Mouse (Mus musculus) MEL (cell line): Measurements from ENCODE around the gene Jdp2. TPM values are rescaled to one million over a fixed set of nuclear protein-coding genes. Genes with fewer than 3 reads are reported as not detected.

Experiments used
- DNase-seq: peaks from one replicate; pipeline ENCODE4 v3.0.0; 2011; ENCODE audit warnings: low read depth, low spot score
- H3K27ac ChIP-seq: 2 replicates; pipeline ENCODE4 v1.5.1; 2012; ENCODE audit warnings: low read depth, mild to moderate bottlenecking, control low read depth, low read length, moderate library complexity; ENCODE audit not compliant: control insufficient read depth
- H3K27me3 ChIP-seq, 2 experiments: fragments of 150-350 bp in 1 of 2; sonication (generic) in 1 of 2; 2 replicates each; pipeline ENCODE4 v1.6.1; 2012; ENCODE audit warnings: low read length in 2 of 2, mild to moderate bottlenecking in 2 of 2, improper control_type of control experiment in 1 of 2, moderate library complexity in 1 of 2; ENCODE audit not compliant: insufficient read depth in 2 of 2, control insufficient read depth in 1 of 2
- H3K36me3 ChIP-seq, 2 experiments: 2 replicates each; pipeline ENCODE4 v1.6.1; 2012 to 2014; ENCODE audit warnings: low read length in 2 of 2, improper control_type of control experiment in 1 of 2, inconsistent platforms in 1 of 2, mild to moderate bottlenecking in 1 of 2; ENCODE audit not compliant: insufficient read depth in 2 of 2, control insufficient read depth in 1 of 2
- H3K4me1 ChIP-seq, 2 experiments: fragments of 150-350 bp in 1 of 2; sonication (generic) in 1 of 2; 2 replicates each; pipeline ENCODE4 v1.6.1; 2012; ENCODE audit warnings: low read length in 2 of 2, improper control_type of control experiment in 1 of 2, mild to moderate bottlenecking in 1 of 2; ENCODE audit not compliant: insufficient read depth in 2 of 2, control insufficient read depth in 1 of 2
- H3K4me3 ChIP-seq, 2 experiments: fragments of 150-350 bp in 1 of 2; sonication (generic) in 1 of 2; 2 replicates each; pipeline ENCODE4 v1.5.1; 2012; ENCODE audit warnings: low read depth in 2 of 2, low read length in 2 of 2, mild to moderate bottlenecking in 2 of 2, moderate library complexity in 2 of 2, control low read depth in 1 of 2, improper control_type of control experiment in 1 of 2; ENCODE audit not compliant: control insufficient read depth in 1 of 2, insufficient read depth in 1 of 2
- H3K79me2 ChIP-seq: 2 replicates; pipeline ENCODE4 v1.6.1; 2012; ENCODE audit warnings: mild to moderate bottlenecking, low read length, moderate library complexity; ENCODE audit not compliant: control insufficient read depth, poor library complexity, insufficient read depth
- H3K9ac ChIP-seq: 2 replicates; pipeline ENCODE4 v1.6.1; 2012; ENCODE audit warnings: low read depth, mild to moderate bottlenecking, control low read depth, low read length, moderate library complexity; ENCODE audit not compliant: control insufficient read depth, poor library complexity, severe bottlenecking
- H3K9me3 ChIP-seq: fragments of 150-350 bp; sonication (generic); replicated peaks from 2 replicates; pipeline ENCODE4 v1.6.1; 2012; ENCODE audit warnings: mild to moderate bottlenecking, low read length, improper control_type of control experiment, moderate library complexity; ENCODE audit not compliant: insufficient read depth
- E2F4 ChIP-seq: IDR thresholded peaks from 2 replicates; pipeline ENCODE4 v1.6.1; 2011; ENCODE audit warnings: low read depth, low read length, improper control_type of control experiment, borderline replicate concordance
- ETS1 ChIP-seq: IDR thresholded peaks from 2 replicates; pipeline ENCODE4 v1.6.1; 2012; ENCODE audit warnings: low read depth, mild to moderate bottlenecking, inconsistent platforms, low read length, improper control_type of control experiment, moderate library complexity
- GATA1 ChIP-seq: IDR thresholded peaks from 2 replicates; pipeline ENCODE4 v1.6.1; 2011; ENCODE audit warnings: low read depth, low read length, improper control_type of control experiment
- HCFC1 ChIP-seq: IDR thresholded peaks from 2 replicates; pipeline ENCODE4 v1.6.1; 2012; ENCODE audit warnings: low read depth, mild to moderate bottlenecking, inconsistent platforms, low read length, improper control_type of control experiment, moderate library complexity
- KAT2A ChIP-seq: conservative IDR thresholded peaks from 2 replicates; pipeline ENCODE4 v1.6.1; 2012; ENCODE audit warnings: low read depth, low read length, improper control_type of control experiment, inconsistent platforms
- MAX ChIP-seq: IDR thresholded peaks from 2 replicates; pipeline ENCODE4 v1.6.1; 2011; ENCODE audit warnings: low read length, improper control_type of control experiment
- MAZ ChIP-seq: IDR thresholded peaks from 2 replicates; pipeline ENCODE4 v1.6.1; 2012; ENCODE audit warnings: low read depth, mild to moderate bottlenecking, inconsistent platforms, low read length, improper control_type of control experiment
- MEF2A ChIP-seq: IDR thresholded peaks from 2 replicates; pipeline ENCODE4 v1.6.1; 2014; ENCODE audit warnings: low read depth, mild to moderate bottlenecking, inconsistent platforms, low read length, improper control_type of control experiment; ENCODE audit not compliant: poor library complexity, insufficient replicate concordance, severe bottlenecking; ENCODE audit errors: extremely low read depth
- NELFE ChIP-seq: IDR thresholded peaks from 2 replicates; pipeline ENCODE4 v1.6.1; 2011; ENCODE audit warnings: low read depth, low read length, improper control_type of control experiment
- POLR2A ChIP-seq, 2 experiments: IDR thresholded peaks; 2 replicates each; pipeline ENCODE4 v1.6.1; 2011 to 2012; ENCODE audit warnings: low read length in 2 of 2, mild to moderate bottlenecking in 2 of 2, control low read depth in 1 of 2, improper control_type of control experiment in 1 of 2, low read depth in 1 of 2, moderate library complexity in 1 of 2; ENCODE audit not compliant: control insufficient read depth in 1 of 2, insufficient read depth in 1 of 2, poor library complexity in 1 of 2
- POLR2AphosphoS5 ChIP-seq: IDR thresholded peaks from 2 replicates; pipeline ENCODE4 v1.6.1; 2012; ENCODE audit warnings: low read depth, borderline replicate concordance, mild to moderate bottlenecking, inconsistent platforms, low read length, moderate library complexity, mixed read lengths
- RAD21 ChIP-seq: IDR thresholded peaks from 2 replicates; pipeline ENCODE4 v1.6.1; 2011; ENCODE audit warnings: mild to moderate bottlenecking, low read depth, low read length, improper control_type of control experiment
- TAL1 ChIP-seq: IDR thresholded peaks from 2 replicates; pipeline ENCODE4 v1.6.1; 2012; ENCODE audit warnings: mild to moderate bottlenecking, inconsistent platforms, low read length, moderate library complexity, mixed read lengths
- TBP ChIP-seq: IDR thresholded peaks from 2 replicates; pipeline ENCODE4 v1.8.0; 2011; ENCODE audit warnings: low read depth, low read length, improper control_type of control experiment
- TCF12 ChIP-seq: IDR thresholded peaks from 2 replicates; pipeline ENCODE4 v1.6.1; 2014; ENCODE audit warnings: low read depth, mild to moderate bottlenecking, inconsistent platforms, low read length, improper control_type of control experiment, moderate library complexity
- USF2 ChIP-seq, 2 experiments: IDR thresholded peaks; 2 replicates each; pipeline ENCODE4 v1.6.1; 2011 to 2012; ENCODE audit warnings: improper control_type of control experiment in 2 of 2, low read length in 2 of 2, borderline replicate concordance in 1 of 2, inconsistent platforms in 1 of 2, low read depth in 1 of 2, mild to moderate bottlenecking in 1 of 2; ENCODE audit not compliant: insufficient read depth in 1 of 2
- ZC3H11A ChIP-seq: IDR thresholded peaks from 2 replicates; pipeline ENCODE4 v1.6.1; 2012; ENCODE audit warnings: low read depth, mild to moderate bottlenecking, inconsistent platforms, low read length, improper control_type of control experiment
- ZKSCAN1 ChIP-seq: IDR thresholded peaks from 2 replicates; pipeline ENCODE4 v1.6.1; 2012; ENCODE audit warnings: low read depth, mild to moderate bottlenecking, inconsistent platforms, low read length, improper control_type of control experiment, moderate library complexity
- polyA plus RNA-seq, 2 experiments: library from polyadenylated mRNA; stranded (reverse) in 1 of 2; unstranded in 1 of 2; fragments of >175 nt in 1 of 2; fragments of >200 nt in 1 of 2; gene quantifications; 2 replicates each; pipeline versions ENCODE4 v1.2.1 to v1.2.4; 2012; ENCODE audit warnings: low replicate concordance in 2 of 2, low read depth in 1 of 2; ENCODE audit not compliant: insufficient read length in 2 of 2, insufficient read depth in 1 of 2, missing spikeins in 1 of 2
- total RNA-seq: library from RNA; depleted of rRNA; stranded (reverse); fragments of 300-350 nt; gene quantifications from 2 replicates; pipeline ENCODE4 v1.2.3, GENCODE M21; 2012

Jdp2 gene
- total and polyA plus RNA-seq, 3 experiments: 2.3 to 9.1 TPM; not detected in 1

GRCm38 (mm10) chr12:85641564-85641931 lies 42.7 kb downstream of the Jdp2 start:
- H3K9me3 ChIP-seq: no peaks in the 10 kb centered on the region
- DNase-seq: peak; percentile 3
- H3K79me2 ChIP-seq: no peaks in the 10 kb centered on the region
- no peak overlapping the region for H3K4me3 ChIP-seq
- H3K27ac ChIP-seq: no peak overlapping the region
- peaks cover 0 to 10% of the 10 kb centered on the region in 2 experiments; a peak in 2 of 4 replicates for H3K36me3 ChIP-seq
- H3K4me1 ChIP-seq: peaks cover 5 to 15% of the 10 kb centered on the region in 2 experiments
- H3K9ac ChIP-seq: no peak overlapping the region
- no peak for TF ChIP-seq NELFE
- TF ChIP-seq GATA1: no peak
- no peak for TF ChIP-seq KAT2A
- TF ChIP-seq ZC3H11A: no peak
- no peak for TF ChIP-seq POLR2AphosphoS5
- TF ChIP-seq MAX: no peak
- no peak for TF ChIP-seq USF2 (IDR thresholded peaks at IDR 0.05; ENCODE audit: borderline replicate concordance in 1 of 2, insufficient read depth in 1 of 2, low read depth in 1 of 2, low read length in 2 of 2)
- no peak for TF ChIP-seq RAD21
- TF ChIP-seq HCFC1: no peak
- no peak for TF ChIP-seq ETS1
- H3K27me3 ChIP-seq: no peaks in the 10 kb centered on the region

GRCm38 (mm10) chr12:85643735-85644134 lies 44.9 kb downstream of the Jdp2 start:
- H3K9ac ChIP-seq: no peak overlapping the region
- H3K27me3 ChIP-seq: no peaks in the 10 kb centered on the region
- H3K4me3 ChIP-seq: no peak overlapping the region
- no peak overlapping the region for H3K27ac ChIP-seq
- H3K4me1 ChIP-seq: peaks cover 5 to 15% of the 10 kb centered on the region in 2 experiments
- H3K9me3 ChIP-seq: no peaks in the 10 kb centered on the region
- TF ChIP-seq KAT2A (no peak), TAL1 (no peak), TCF12 (no peak), TBP (no peak), MEF2A (no peak), ZKSCAN1 (no peak), GATA1 (no peak), E2F4 (no peak), MAZ (no peak), POLR2A (IDR thresholded peaks at IDR 0.05; ENCODE audit: control insufficient read depth in 1 of 2, insufficient read depth in 1 of 2, low read depth in 1 of 2, low read length in 2 of 2, poor library complexity in 1 of 2) (no peak)
- no peak for DNase-seq
- H3K36me3 ChIP-seq: peaks cover 0 to 10% of the 10 kb centered on the region in 2 experiments; a peak in 2 of 4 replicates
- H3K79me2 ChIP-seq: no peaks in the 10 kb centered on the region
